Mouse (Mus musculus): Measurements from ENCODE around the gene Kif19a. TPM values are rescaled to one million over a fixed set of nuclear protein-coding genes. Genes with fewer than 3 reads are reported as not detected.

Gene Kif19a
- polyA plus RNA-seq, 1 experiment, result not detected

GRCm38 (mm10) chr11:114728333-114728732 is 36.9 kb upstream of the Kif19a start:
- H3K4me1 ChIP-seq (ENCODE audit: control insufficient read depth), result no peaks in the 10 kb centered on the region
- H3K36me3 ChIP-seq (ENCODE audit: control insufficient read depth), result no peaks in the 10 kb centered on the region
- H3K27me3 ChIP-seq (ENCODE audit: control insufficient read depth), result peaks cover 20% of the 10 kb centered on the region
- TF ChIP-seq GATA1 (IDR thresholded peaks at IDR 0.05; ENCODE audit: low read length), result no peak
- TF ChIP-seq TAL1 (IDR thresholded peaks at IDR 0.05; ENCODE audit: low read length), result no peak
- no peak overlapping the region for H3K4me3 ChIP-seq (replicated peaks)
- no peaks in the 10 kb centered on the region for H3K9me3 ChIP-seq (ENCODE audit: control insufficient read depth, low read length)

DNA sequence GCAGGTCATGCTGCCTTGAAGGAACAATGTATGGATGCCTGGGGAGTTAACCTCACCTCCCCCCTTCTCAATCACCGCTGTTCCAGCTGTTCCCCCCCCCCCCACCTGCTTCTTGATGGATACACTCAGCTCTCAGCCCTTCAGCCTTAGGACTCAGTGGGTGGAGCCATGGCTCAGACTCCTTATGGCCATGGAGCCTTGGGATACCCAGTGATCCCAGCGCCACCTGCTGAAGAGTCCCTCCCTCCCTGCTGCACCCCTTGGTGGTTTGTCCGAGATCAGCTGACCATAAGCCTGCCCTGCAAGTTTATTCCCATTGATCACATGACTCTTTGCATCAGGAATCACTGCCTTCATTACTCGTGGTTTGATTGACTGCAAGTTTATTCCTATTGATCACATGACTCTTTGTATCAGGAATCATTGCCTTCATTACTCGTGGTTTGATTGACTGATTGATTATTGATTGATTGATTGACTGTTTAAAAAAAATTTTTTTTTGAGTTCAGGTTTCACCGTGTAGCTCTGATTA is 35.3 kb upstream of the Kif19a start:
- H3K27me3 ChIP-seq (ENCODE audit: control insufficient read depth), result peaks cover 20% of the 10 kb centered on the region
- no peaks in the 10 kb centered on the region for H3K9me3 ChIP-seq (ENCODE audit: control insufficient read depth, low read length)
- no peaks in the 10 kb centered on the region for H3K36me3 ChIP-seq (ENCODE audit: control insufficient read depth)
- H3K4me3 ChIP-seq (replicated peaks), result no peak overlapping the region
- H3K4me1 ChIP-seq (ENCODE audit: control insufficient read depth), result no peaks in the 10 kb centered on the region
- no peak for TF ChIP-seq GATA1 (IDR thresholded peaks at IDR 0.05; ENCODE audit: low read length)
- no peak for TF ChIP-seq TAL1 (IDR thresholded peaks at IDR 0.05; ENCODE audit: low read length)

DNA sequence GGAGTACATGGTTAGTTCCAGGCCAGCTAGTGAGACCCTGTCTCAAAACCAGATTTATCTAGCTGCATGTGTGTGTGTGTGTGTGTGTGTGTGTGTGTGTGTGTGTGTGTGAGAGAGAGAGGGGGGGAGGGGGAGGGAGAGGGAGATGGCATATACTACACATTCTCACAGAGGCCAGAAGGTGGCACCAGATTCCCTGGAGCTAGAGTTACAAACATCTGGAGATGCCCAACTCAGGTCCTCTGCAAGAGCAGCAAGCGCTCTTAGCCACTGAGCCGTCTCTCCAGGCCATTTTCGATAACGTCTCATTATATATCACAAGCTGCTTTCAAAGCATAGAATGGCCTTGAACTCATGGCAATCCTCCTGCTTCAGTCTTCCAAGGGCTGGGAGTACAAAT is 33.5 kb upstream of the Kif19a start:
- Histone ChIP-seq H3K36me3 (ENCODE audit: control insufficient read depth) (no peaks in the 10 kb centered on the region), H3K9me3 (ENCODE audit: control insufficient read depth, low read length) (no peaks in the 10 kb centered on the region), H3K27me3 (ENCODE audit: control insufficient read depth) (peaks cover 16% of the 10 kb centered on the region), H3K4me1 (ENCODE audit: control insufficient read depth) (no peaks in the 10 kb centered on the region), H3K4me3 (replicated peaks) (no peak overlapping the region)
- TF ChIP-seq GATA1 (IDR thresholded peaks at IDR 0.05; ENCODE audit: low read length), result no peak
- no peak for TF ChIP-seq TAL1 (IDR thresholded peaks at IDR 0.05; ENCODE audit: low read length)

DNA sequence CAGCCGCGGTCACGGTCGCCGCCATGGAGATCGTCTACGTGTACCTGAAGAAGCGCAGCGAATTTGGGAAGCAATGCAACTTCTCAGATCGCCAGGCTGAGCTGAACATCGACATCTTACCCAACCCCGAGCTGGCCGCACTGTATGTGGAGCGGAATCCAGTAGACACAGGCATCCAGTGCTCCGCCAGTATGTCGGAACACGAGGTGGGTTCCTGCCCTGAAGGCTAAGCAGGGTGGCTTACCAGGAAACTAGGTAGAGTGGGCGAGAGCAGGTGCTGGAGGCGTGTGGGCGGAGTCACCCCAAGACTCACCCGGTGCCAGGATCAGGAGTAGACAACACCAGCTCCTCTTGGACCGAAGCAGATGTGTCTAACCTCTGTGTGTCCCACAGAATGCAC is 32.3 kb upstream of the Kif19a start:
- no peaks in the 10 kb centered on the region for H3K9me3 ChIP-seq (ENCODE audit: control insufficient read depth, low read length)
- TF ChIP-seq TAL1 (IDR thresholded peaks at IDR 0.05; ENCODE audit: low read length) (no peak), GATA1 (IDR thresholded peaks at IDR 0.05; ENCODE audit: low read length) (no peak)
- no peaks in the 10 kb centered on the region for H3K4me1 ChIP-seq (ENCODE audit: control insufficient read depth)
- peaks cover 4% of the 10 kb centered on the region for H3K27me3 ChIP-seq (ENCODE audit: control insufficient read depth)
- H3K36me3 ChIP-seq (ENCODE audit: control insufficient read depth), result no peaks in the 10 kb centered on the region
- H3K4me3 ChIP-seq (replicated peaks), result no peak overlapping the region

- H3K9me3 ChIP-seq (ENCODE audit: control insufficient read depth, low read length), result no peaks in the 10 kb centered on the region
- no peaks in the 10 kb centered on the region for H3K27me3 ChIP-seq (ENCODE audit: control insufficient read depth)
- H3K4me3 ChIP-seq (replicated peaks), result no peak overlapping the region
- no peaks in the 10 kb centered on the region for H3K4me1 ChIP-seq (ENCODE audit: control insufficient read depth)
- H3K36me3 ChIP-seq (ENCODE audit: control insufficient read depth), result no peaks in the 10 kb centered on the region
- no peak for TF ChIP-seq GATA1 (IDR thresholded peaks at IDR 0.05; ENCODE audit: low read length)
- TF ChIP-seq TAL1 (IDR thresholded peaks at IDR 0.05; ENCODE audit: low read length), result no peak
Observed at GRCm38 (mm10) chr11:114736111-114736510, 29.1 kb upstream of the Kif19a start.

DNA sequence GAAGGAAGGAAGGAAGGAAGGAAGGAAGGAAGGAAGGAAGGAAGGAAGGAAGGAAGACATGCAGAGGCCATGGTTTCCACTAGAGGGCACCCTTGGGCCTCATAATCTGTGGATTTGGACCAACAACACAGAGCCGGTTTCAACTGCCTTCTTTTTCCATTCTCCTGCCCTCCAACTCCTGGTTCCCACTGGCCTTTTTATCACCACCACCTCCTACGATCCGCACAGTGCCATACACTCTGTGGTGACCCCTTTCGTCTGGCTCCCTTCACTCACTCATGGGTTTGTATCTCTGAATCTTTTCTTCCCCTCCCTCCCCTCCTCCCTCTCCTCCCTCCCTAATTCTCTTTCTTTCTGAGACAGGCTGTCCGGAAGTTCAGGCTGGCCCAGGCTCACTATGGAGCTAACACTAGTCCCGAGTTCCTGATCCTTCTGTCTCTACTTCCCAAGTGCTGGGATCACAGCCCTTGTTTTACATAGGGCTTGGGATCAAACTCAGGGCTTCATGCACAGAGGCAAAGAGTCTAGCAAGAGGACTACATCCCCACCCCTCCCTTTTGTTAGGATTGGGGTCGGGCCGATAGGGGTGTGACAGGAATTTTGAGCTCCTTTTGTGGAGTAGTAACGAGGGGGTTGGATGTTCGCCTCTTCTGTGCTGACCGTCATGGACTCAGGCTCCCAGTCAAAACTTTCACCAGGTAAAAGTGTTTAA is 28.1 kb upstream of the Kif19a start:
- Histone ChIP-seq H3K4me1 (ENCODE audit: control insufficient read depth) (no peaks in the 10 kb centered on the region), H3K9me3 (ENCODE audit: control insufficient read depth, low read length) (no peaks in the 10 kb centered on the region)

DNA sequence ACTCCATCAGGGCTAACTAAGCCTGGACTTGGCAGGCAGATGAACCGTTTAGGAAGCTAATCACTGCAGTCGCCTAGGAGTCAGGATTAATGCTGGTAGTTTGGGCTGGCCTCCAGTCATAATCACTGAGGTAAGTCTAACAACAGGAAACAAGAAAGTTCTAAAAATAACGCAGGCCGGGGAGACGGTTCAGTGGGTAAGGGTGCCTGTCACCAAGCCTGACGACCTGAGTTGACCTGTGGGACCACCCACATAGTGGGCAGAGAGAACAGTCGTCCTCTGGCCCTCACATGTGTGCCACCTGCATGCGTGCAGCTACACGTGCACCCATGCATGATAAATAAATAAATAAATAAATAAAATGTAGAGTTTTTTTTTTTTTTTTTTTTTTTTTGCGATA is 24.6 kb upstream of the Kif19a start:
- no peaks in the 10 kb centered on the region for H3K9me3 ChIP-seq (ENCODE audit: control insufficient read depth, low read length)
- TF ChIP-seq GATA1 (IDR thresholded peaks at IDR 0.05; ENCODE audit: low read length), result no peak
- no peaks in the 10 kb centered on the region for H3K36me3 ChIP-seq (ENCODE audit: control insufficient read depth)
- H3K4me3 ChIP-seq (replicated peaks), result no peak overlapping the region
- 0 out of 2 replicates have a peak, but pooled peaks cover 2% of the 10 kb centered on the region for H3K27me3 ChIP-seq (ENCODE audit: control insufficient read depth)
- no peaks in the 10 kb centered on the region; the same call in 1 of the 2 replicates for H3K4me1 ChIP-seq (ENCODE audit: control insufficient read depth)

More for the DNA sequence above, 28.1 kb upstream of the Kif19a start:
- H3K27me3 ChIP-seq (ENCODE audit: control insufficient read depth), result no peaks in the 10 kb centered on the region
- no peak for TF ChIP-seq GATA1 (IDR thresholded peaks at IDR 0.05; ENCODE audit: low read length)
- no peak for TF ChIP-seq TAL1 (IDR thresholded peaks at IDR 0.05; ENCODE audit: low read length)
- H3K4me3 ChIP-seq (replicated peaks), result no peak overlapping the region
- no peaks in the 10 kb centered on the region for H3K36me3 ChIP-seq (ENCODE audit: control insufficient read depth)

GRCm38 (mm10) chr11:114741451-114741850 is 23.7 kb upstream of the Kif19a start:
- Histone ChIP-seq H3K9me3 (ENCODE audit: control insufficient read depth, low read length) (no peaks in the 10 kb centered on the region), H3K27me3 (ENCODE audit: control insufficient read depth) (0 out of 2 replicates have a peak, but pooled peaks cover 2% of the 10 kb centered on the region), H3K4me1 (ENCODE audit: control insufficient read depth) (no peaks in the 10 kb centered on the region; the same call in 1 of the 2 replicates), H3K36me3 (ENCODE audit: control insufficient read depth) (no peaks in the 10 kb centered on the region), H3K4me3 (replicated peaks) (no peak overlapping the region)
- TF ChIP-seq TAL1 (IDR thresholded peaks at IDR 0.05; ENCODE audit: low read length) (no peak), GATA1 (IDR thresholded peaks at IDR 0.05; ENCODE audit: low read length) (no peak)

GRCm38 (mm10) chr11:114745134-114745533 is 20.1 kb upstream of the Kif19a start:
- no peak overlapping the region for H3K4me3 ChIP-seq (replicated peaks)
- no peaks in the 10 kb centered on the region; the same call in 1 of the 2 replicates for H3K4me1 ChIP-seq (ENCODE audit: control insufficient read depth)
- no peaks in the 10 kb centered on the region for H3K9me3 ChIP-seq (ENCODE audit: control insufficient read depth, low read length)
- no peak for TF ChIP-seq GATA1 (IDR thresholded peaks at IDR 0.05; ENCODE audit: low read length)
- TF ChIP-seq TAL1 (IDR thresholded peaks at IDR 0.05; ENCODE audit: low read length), result no peak
- 0 out of 2 replicates have a peak, but pooled peaks cover 2% of the 10 kb centered on the region for H3K27me3 ChIP-seq (ENCODE audit: control insufficient read depth)
- no peaks in the 10 kb centered on the region for H3K36me3 ChIP-seq (ENCODE audit: control insufficient read depth)

Measured in erythroblast, embryonic 14.5 days (primary cell).